Mouse (Mus musculus): ENCODE data around the gene Pex13. TPM values are rescaled to one million over a fixed set of nuclear protein-coding genes. Genes with fewer than 3 reads are reported as not detected.
"Not testable (repeated sequence)": the region's sequence is repeated elsewhere in the genome, so short reads cannot be mapped to it uniquely, and the experiment has no call there.

Pex13 gene
- polyA plus RNA-seq, 1 experiment from 2014 or later = 42.8 TPM

DNA sequence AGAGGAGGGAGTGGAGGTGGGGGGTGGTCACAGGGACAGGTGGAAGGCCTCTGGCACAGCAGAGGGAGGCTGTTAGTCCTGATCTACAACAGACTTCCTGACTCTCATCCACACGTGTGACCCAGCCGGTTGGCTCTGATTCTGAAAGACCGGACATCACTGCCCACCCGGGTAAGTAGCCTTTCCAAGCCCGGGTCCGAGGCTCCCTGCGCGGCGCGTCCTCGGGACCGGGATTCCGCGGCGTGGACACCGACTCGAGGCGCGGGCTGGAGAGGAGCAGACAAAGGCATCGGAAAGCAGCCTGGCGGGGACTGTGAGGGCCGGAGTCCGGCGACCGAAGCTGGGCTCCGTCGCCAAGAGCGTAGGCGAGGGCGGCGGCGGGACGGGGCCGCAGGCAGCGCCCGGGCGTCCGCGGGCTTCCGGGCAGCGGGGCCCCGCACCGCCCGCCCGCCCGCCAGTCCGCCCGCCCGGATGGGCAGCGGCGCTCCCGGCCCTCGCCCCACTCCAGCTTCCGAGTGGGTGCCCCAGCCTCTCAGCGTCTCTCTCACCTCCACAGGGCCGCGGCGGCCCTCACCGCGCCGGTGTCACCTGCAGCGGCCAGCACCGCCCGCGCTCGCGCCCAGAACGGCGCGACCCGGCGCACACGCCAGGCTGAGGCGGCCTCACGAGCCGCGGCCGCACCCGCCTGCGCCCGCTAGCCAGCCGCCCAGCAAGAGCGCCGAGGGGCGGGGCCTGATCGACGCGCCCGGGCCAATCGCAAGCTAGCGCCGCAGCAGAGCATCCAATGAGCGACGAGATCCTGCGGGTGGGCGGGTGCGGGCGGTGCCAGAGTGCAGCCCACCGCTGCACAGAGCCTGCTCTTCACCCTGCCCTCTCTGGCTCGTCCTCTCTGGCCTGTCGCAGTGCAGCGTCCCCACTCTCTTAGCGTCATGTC is 32.5 kb downstream of the Pex13 start, which contains the start of gene 0610010F05Rik:
Gene 0610010F05Rik (minus strand): TSS at position 695 of the 934 bp plus-strand sequence.
- H3K4me3 ChIP-seq (ENCODE audit: low read depth, low read length) = peak within 1 kb of the TSS; percentile 89
- H3K4me2 ChIP-seq (ENCODE audit: low read depth, low read length, severe bottlenecking) = peak within 1 kb of the TSS; percentile 71
- H3K36me3 ChIP-seq (ENCODE audit: control insufficient read depth, insufficient read depth, low read length) = no peaks in the 10 kb centered on the region; the same call in 1 of the 2 replicates
- peak within 1 kb of the TSS; percentile 95 for H3K9ac ChIP-seq (ENCODE audit: low read length)
- WGBS = under 1% methylated on average over 57 of the region's 103 CpGs
- H3K27ac ChIP-seq (ENCODE audit: low read depth, low read length) = peak within 1 kb of the TSS; percentile 84
- H3K9me3 ChIP-seq (ENCODE audit: control insufficient read depth, low read length) = no peaks in the 10 kb centered on the region
- H3K27me3 ChIP-seq (ENCODE audit: control insufficient read depth, insufficient read depth, low read length) = no peaks in the 10 kb centered on the region
- DNase-seq (ENCODE audit: low spot score) (peak; percentile 97), ATAC-seq (replicated peaks; ENCODE audit: low FRiP score) (peak; percentile 100)
- H3K4me1 ChIP-seq (replicated peaks; ENCODE audit: control insufficient read depth, insufficient read depth, low read length) = no peaks in the 10 kb centered on the region

DNA sequence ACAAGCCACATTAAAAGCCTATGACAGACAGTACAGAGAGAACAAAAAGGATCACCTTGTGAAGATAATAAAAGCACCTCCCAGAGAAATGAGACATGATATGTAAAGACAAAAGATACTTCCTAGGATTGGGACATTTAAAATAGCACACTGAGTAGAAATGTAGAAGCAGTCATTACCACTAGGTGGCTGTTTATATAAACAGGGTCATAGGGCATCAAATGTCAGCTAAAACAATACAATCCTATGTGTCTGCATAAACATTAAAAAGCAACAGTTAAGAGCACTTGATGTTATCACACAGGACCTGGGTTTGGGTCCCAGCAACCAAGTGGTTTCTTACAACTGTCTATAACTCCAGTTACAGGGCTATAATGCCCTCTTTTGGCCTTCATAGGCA is 35.1 kb downstream of the Pex13 start:
- no peaks in the 10 kb centered on the region; the same call in 1 of the 2 replicates for H3K36me3 ChIP-seq (ENCODE audit: control insufficient read depth, insufficient read depth, low read length)
- H3K9me3 ChIP-seq (ENCODE audit: control insufficient read depth, low read length) = no peaks in the 10 kb centered on the region
- no peak overlapping the region for H3K27ac ChIP-seq (ENCODE audit: low read depth, low read length)
- no peak overlapping the region for H3K9ac ChIP-seq (ENCODE audit: low read length)
- H3K4me1 ChIP-seq (replicated peaks; ENCODE audit: control insufficient read depth, insufficient read depth, low read length) = no peaks in the 10 kb centered on the region
- no peak overlapping the region for H3K4me3 ChIP-seq (ENCODE audit: low read depth, low read length)
- no peak overlapping the region for H3K4me2 ChIP-seq (ENCODE audit: low read depth, low read length, severe bottlenecking)
- H3K27me3 ChIP-seq (ENCODE audit: control insufficient read depth, insufficient read depth, low read length) = no peaks in the 10 kb centered on the region
- DNase-seq (ENCODE audit: low spot score) = no peak
- ATAC-seq (replicated peaks; ENCODE audit: low FRiP score) = no peak

DNA sequence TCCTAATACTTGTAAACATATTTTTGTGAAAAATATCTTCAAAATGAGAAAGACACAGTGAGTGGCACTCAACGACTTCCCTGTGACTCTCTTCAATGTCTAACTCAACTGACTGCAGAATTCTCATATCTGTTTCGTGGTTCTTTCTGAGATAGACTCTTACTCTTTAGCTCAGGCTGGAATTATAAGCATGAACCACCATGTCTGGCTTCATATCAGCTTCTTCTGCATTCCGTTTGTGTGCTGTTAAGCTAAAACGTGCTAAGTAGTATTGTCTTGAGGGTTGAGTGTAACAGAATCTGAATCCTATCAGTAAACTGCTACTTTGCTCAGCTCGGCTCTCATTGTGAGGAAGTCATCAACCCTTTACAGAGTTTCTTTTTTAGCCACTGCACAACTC is 46.8 kb downstream of the Pex13 start:
- Histone ChIP-seq H3K4me1 (replicated peaks; ENCODE audit: control insufficient read depth, insufficient read depth, low read length) (no peaks in the 10 kb centered on the region), H3K27me3 (ENCODE audit: control insufficient read depth, insufficient read depth, low read length) (no peaks in the 10 kb centered on the region), H3K4me2 (ENCODE audit: low read depth, low read length, severe bottlenecking) (no peak overlapping the region), H3K9ac (ENCODE audit: low read length) (no peak overlapping the region), H3K9me3 (ENCODE audit: control insufficient read depth, low read length) (no peaks in the 10 kb centered on the region), H3K27ac (ENCODE audit: low read depth, low read length) (no peak overlapping the region), H3K4me3 (ENCODE audit: low read depth, low read length) (no peak overlapping the region), H3K36me3 (ENCODE audit: control insufficient read depth, insufficient read depth, low read length) (no peaks in the 10 kb centered on the region; the same call in 1 of the 2 replicates)
- DNase-seq (ENCODE audit: low spot score) = no peak
- ATAC-seq (replicated peaks; ENCODE audit: low FRiP score) = no peak
- WGBS = 87% methylated on average over 5 of the region's 5 CpGs

DNA sequence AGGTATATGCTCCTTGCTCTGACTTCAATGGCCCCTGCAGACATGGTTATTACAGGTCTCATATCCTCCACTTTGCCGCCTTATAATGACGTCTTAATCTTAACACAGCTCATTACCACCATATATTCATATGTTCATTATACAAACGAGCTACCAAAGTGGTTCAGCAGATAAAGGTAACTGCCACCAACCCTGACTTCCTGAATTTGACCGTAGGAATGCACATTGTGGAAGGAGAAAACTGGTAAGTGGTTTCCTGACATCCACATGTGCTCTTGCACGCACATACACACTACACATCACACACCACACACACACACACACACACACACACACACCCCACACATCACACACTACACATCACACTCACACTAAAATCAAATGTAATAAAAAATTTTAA is 51.2 kb downstream of the Pex13 start:
- Histone ChIP-seq H3K36me3 (ENCODE audit: control insufficient read depth, insufficient read depth, low read length) (no peaks in the 10 kb centered on the region), H3K27ac (ENCODE audit: low read depth, low read length) (no peak overlapping the region), H3K27me3 (ENCODE audit: control insufficient read depth, insufficient read depth, low read length) (no peaks in the 10 kb centered on the region), H3K4me3 (ENCODE audit: low read depth, low read length) (no peak overlapping the region), H3K4me2 (ENCODE audit: low read depth, low read length, severe bottlenecking) (no peak overlapping the region), H3K4me1 (replicated peaks; ENCODE audit: control insufficient read depth, insufficient read depth, low read length) (no peaks in the 10 kb centered on the region), H3K9ac (ENCODE audit: low read length) (no peak overlapping the region), H3K9me3 (ENCODE audit: control insufficient read depth, low read length) (no peaks in the 10 kb centered on the region)
- no peak for ATAC-seq (replicated peaks; ENCODE audit: low FRiP score)
- WGBS = 85% methylated on average over 5 of the region's 5 CpGs
- no peak for DNase-seq (ENCODE audit: low spot score)

DNA sequence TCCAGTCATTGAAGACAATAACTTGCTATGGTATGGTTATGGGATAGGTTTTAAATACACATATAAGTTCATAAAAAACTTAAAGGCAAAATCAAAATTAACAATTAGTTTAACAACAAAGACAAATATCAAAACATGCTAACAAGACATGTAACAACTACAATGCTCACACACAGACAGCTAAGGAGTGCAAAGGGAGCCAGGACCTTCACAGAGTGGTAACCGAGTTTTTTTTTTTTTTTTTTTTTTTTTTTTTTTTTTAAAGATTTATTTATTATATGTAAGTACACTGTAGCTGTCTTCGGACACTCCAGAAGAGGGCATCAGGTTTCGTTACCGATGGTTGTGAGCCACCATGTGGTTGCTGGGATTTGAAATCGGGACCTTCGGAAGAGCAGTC is 58.5 kb downstream of the Pex13 start:
- ATAC-seq (replicated peaks; ENCODE audit: low FRiP score) = not testable (repeated sequence)

More for the DNA sequence above, 58.5 kb downstream of the Pex13 start:
- not testable (repeated sequence) for H3K9me3 ChIP-seq (ENCODE audit: control insufficient read depth, low read length); H3K4me2 ChIP-seq (ENCODE audit: low read depth, low read length, severe bottlenecking); H3K36me3 ChIP-seq (ENCODE audit: control insufficient read depth, insufficient read depth, low read length); H3K27ac ChIP-seq (ENCODE audit: low read depth, low read length); H3K9ac ChIP-seq (ENCODE audit: low read length); H3K4me3 ChIP-seq (ENCODE audit: low read depth, low read length); H3K27me3 ChIP-seq (ENCODE audit: control insufficient read depth, insufficient read depth, low read length); H3K4me1 ChIP-seq (replicated peaks; ENCODE audit: control insufficient read depth, insufficient read depth, low read length); DNase-seq (ENCODE audit: low spot score)
- 96% methylated on average over 6 of the region's 6 CpGs for WGBS

Other genes starting within 250 kb of the Pex13 start
- 165 and 173 TPM in 2 replicates for gene Ahsa2, start 167.9 kb downstream of the Pex13 start, polyA plus RNA-seq (2014; fragmentation: Nextera tagmentation; extraction: Ambion mirVana)
- gene 1700093K21Rik, start 144.8 kb downstream of the Pex13 start, polyA plus RNA-seq (2014; fragmentation: Nextera tagmentation; extraction: Ambion mirVana) = not detected in 2 replicates
- 56.8 and 59.8 TPM in 2 replicates for gene 0610010F05Rik, start 32.3 kb downstream of the Pex13 start, polyA plus RNA-seq (2014; fragmentation: Nextera tagmentation; extraction: Ambion mirVana)
- 23.6 and 30.8 TPM in 2 replicates for gene Pus10, start 285 bp downstream of the Pex13 start, polyA plus RNA-seq (2014; fragmentation: Nextera tagmentation; extraction: Ambion mirVana)
- gene Rel, start 105.0 kb upstream of the Pex13 start, polyA plus RNA-seq (2014; fragmentation: Nextera tagmentation; extraction: Ambion mirVana) = 0.63 and 0.67 TPM in 2 replicates
- 25.1 and 25.6 TPM in 2 replicates for gene Papolg, start 229.3 kb upstream of the Pex13 start, polyA plus RNA-seq (2014; fragmentation: Nextera tagmentation; extraction: Ambion mirVana)